Mouse (Mus musculus): ENCODE data around the gene Bicd2. TPM values are rescaled to one million over a fixed set of nuclear protein-coding genes. Genes with fewer than 3 reads are reported as not detected.
"Not testable (repeated sequence)": the region's sequence is repeated elsewhere in the genome, so short reads cannot be mapped to it uniquely, and the experiment has no call there.

Bicd2 gene
- total RNA-seq, 4 experiments from 2014 or later, result 40.2 to 45.5 (median 43.1) TPM

DNA sequence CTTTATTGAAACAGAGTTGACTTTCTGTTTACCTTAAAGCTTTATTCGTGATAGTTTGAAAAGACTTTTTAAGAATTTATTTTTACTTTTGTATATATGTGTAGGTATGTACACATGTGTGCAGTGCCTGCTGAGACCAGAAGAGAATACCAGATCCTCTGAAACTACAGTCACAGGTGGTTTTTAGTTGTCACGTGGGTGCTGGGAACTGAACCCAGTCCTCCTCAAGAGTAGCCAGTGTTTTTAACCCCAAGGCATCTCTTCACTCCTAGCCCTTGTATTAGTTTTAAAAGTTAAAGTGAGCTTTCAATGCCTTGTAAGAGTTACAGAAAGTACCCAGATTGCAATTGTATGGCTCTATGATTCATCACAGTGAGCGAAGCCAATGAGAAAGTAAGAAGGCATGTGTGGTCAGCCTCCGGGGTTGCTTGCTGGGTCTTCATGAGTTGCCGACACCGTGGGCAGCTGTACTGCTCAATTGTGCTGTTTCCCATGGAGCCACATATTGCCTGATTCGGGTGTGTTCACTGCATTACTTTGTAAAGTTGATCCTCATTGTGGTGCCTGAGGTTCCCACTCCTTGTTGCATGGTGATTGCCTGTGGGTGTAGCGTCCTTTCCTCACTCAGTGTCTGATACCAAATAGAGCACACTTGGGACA, 16.1 kb downstream of the Bicd2 start:
- no peak for DNase-seq (ENCODE audit: low spot score in 2 of 2)

DNA sequence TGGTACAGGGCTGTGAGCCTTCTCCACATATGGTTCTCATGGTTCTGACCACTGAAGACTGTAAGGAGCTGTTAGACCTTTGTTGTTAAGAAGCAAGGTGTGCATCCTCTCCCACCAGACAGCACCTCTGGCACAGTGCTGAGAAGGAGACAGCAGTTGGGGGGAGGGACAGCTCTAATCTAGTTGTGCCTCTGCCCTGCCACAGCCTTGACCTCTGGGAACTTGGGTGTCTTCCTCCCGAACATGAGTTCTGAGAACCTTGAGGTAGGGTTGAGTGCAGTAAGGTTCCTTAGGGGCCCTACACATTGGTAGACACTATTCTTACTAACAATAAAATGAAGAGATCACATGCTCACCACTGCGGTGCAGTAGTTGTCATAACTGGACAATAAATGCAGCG, 16.8 kb downstream of the Bicd2 start:
- DNase-seq (ENCODE audit: low spot score in 2 of 2), result no peak

DNA sequence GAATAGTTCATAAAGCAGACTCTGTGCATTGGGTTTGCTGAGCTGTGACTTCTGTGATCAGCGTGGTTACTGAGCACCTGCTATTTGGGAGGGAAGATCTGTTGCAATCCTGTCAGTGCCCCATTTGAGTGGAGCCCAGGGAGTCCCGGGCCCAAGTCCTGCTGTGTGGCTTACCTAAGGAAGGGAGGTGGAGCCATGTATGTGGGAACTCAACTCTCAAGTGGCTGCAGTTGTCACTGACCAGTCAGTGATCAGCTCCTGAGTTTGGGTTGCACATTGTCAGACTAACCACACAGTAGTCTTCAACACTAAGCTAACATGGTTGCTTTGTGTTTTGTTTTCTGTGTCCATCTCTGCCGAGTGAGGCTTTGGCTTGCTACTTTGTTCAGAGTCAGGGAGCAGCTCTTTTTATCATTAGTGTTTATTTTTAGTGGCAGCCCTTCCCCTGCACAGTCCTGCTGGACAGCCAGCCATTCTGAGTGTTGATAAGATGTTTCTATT, 19.6 kb downstream of the Bicd2 start:
- no peak for DNase-seq (ENCODE audit: low spot score in 2 of 2)

DNA sequence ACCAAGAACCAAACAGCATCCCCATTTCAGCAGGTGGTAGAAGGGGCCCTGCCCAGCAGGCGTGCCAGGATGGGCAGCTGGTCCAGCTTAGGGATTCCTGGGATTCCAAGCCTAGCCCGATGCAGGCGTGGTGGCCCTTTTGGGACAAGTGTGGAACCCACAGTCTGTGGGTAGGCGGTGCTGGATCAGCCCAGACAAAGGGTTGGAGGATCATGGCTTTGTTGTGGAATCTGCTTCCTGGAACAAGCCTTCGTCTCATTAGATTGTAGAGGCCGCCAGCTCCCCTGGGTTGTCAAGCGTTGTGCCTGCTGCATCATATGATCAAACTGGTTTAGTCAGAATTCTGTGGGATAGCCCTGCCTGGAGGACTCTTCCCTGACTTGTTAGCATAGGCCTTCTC, 21.0 kb downstream of the Bicd2 start:
- DNase-seq (ENCODE audit: low spot score in 2 of 2), result no peak

DNA sequence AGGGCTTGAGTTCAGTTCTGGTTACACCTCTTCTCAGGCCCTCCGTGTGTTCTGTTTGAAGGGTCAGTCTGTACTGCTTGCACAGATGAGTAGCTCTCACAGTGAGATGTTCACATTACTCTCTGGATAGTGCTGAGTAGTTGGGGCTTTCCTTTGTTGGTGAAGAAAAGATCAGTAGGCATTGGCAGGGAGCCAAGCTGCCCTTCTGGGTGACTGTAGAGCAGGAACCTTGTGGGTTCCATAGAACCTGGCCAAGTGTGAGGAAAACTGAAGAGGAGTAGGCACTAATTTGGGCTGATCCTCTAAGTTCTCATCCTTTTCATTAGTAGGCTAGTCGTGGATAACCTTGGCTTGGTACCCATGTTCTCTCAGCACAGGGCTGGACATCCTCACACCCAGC, 21.4 kb downstream of the Bicd2 start:
- DNase-seq (ENCODE audit: low spot score in 2 of 2), result no peak

DNA sequence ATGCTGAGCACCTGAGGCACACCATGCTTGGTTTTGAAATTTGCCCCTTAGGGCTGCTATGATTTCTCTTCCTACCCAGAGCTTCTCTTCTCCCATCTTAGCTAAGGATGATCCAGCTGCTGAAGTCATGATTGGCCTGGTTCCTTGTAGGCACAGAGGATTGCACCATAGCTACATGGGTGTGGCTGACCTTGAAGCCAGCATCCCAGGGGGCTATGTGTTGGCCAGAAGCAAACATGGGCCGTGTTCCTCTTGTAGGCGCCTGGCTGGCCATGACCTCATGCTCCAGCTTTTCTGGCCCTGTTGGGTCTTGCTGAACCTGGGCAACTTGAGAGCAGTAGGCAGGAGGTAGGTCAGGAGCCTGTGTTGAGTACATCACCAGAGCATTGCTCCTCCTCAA, 23.3 kb downstream of the Bicd2 start:
- DNase-seq (ENCODE audit: low spot score in 2 of 2), result no peak

DNA sequence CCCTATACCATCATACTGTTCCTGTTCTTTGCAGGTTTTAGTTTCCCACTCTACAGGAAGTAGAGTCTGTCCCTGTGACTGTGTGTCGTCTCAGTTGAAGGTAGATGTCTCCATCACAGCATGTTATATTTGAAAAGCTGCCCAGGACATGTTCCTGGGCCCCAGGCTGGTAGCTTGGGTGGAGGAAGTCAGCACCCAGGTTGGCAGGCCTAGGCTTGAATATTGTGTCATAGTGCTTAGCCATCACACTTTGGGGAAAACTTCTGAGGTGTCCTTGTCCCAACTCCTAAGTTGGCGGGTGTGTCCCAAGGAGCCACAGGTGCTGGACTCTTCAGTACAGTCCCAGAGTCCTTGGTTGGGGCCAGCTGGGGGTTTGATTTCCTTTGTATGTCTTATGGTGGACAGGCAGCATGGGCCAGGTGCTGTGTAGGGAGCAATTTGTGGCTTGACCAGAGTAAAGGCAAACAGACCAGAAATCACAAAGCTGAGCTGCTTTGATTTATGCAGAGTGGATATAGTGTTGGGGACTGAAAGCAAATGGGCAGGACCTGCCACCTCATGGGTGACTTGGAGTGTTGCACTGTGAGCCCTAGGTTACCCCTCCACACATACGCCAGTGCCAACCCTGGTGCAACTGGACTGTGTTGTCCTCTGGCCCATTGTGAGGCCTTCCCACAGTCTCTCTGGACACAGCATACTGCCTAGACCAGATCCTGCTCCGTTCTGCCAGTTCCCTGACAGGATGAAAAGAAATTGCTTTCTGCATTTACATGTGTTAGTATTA, 26.5 kb downstream of the Bicd2 start:
- DNase-seq (ENCODE audit: low spot score in 2 of 2), result no peak

DNA sequence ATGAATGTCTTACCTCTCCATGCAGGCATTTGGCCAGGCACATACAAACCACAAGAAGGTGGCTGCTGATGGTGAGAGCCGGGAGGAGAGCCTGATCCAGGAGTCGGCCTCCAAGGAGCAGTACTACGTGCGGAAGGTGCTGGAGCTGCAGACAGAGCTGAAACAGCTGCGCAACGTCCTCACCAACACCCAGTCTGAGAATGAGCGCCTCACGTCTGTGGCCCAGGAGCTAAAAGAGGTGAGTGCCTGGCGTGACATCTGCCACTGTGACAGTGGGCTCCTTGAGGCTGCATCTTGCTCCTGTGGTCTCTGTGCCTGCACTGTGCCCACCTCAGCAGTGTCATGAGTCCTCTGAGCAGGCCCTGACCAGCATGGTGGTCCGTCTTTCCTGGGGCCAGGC, 28.0 kb downstream of the Bicd2 start:
- DNase-seq (ENCODE audit: low spot score in 2 of 2), result no peak

DNA sequence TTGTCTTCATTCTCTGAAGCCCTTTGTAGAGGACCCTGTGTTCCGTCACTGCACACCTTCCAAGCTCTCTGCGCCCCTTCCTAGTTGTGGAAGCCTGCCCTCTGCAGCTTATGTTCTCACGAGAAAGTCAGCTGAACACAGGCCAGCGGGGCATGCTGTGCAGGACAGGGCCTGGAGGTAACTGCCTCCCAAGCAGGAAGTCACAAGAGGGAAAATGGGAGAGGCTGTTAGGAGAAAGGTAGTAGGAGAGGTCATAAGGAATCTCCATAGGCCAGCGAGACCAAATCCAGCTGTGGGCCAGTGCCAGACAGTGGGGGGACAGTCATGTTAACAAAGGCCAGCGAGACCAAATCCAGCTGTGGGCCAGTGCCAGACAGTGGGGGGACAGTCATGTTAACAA, 28.8 kb downstream of the Bicd2 start:
- not testable (repeated sequence) for DNase-seq (ENCODE audit: low spot score in 2 of 2)

DNA sequence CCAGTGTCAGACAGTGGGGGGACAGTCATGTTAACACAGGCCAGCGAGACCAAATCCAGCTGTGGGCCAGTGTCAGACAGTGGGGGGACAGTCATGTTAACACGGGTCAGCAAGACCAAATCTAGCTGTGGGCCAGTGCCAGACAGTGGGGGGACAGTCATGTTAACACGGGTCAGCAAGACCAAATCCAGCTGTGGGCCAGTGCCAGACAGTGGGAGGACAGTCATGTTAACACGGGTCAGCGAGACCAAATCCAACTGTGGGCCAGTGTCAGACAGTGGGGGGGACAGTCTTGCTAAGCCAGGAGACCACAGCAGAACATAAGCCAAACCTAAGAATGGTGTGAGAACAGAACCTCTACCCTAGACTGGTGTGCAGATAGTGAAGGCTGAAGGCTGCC, 29.5 kb downstream of the Bicd2 start:
- DNase-seq (ENCODE audit: low spot score in 2 of 2), result not testable (repeated sequence)

DNA sequence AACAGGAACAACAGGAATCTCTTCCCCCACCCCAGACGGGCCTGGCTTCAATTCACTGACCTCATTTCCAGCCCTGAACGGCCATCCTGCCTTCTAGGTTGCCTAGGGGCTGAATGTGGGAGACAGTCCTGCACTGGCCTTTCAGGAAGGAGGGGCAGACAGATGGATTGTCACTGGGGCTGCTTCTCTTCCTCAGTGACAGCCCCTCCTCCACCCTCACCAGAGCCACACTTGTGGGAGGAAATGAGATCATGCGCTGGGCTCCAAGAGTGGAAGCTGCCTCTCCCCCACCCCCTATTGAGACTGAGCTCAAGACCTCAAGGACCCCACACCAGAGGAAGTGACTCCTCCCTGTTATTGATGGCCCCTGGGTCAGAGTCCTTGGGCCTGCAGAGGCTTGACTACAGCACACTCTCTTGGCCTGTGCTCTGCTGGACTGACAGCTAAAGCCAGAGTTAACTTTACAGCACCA, 30.1 kb downstream of the Bicd2 start:
- peak; percentile 21 to 71 for DNase-seq (ENCODE audit: low spot score in 2 of 2)

DNA sequence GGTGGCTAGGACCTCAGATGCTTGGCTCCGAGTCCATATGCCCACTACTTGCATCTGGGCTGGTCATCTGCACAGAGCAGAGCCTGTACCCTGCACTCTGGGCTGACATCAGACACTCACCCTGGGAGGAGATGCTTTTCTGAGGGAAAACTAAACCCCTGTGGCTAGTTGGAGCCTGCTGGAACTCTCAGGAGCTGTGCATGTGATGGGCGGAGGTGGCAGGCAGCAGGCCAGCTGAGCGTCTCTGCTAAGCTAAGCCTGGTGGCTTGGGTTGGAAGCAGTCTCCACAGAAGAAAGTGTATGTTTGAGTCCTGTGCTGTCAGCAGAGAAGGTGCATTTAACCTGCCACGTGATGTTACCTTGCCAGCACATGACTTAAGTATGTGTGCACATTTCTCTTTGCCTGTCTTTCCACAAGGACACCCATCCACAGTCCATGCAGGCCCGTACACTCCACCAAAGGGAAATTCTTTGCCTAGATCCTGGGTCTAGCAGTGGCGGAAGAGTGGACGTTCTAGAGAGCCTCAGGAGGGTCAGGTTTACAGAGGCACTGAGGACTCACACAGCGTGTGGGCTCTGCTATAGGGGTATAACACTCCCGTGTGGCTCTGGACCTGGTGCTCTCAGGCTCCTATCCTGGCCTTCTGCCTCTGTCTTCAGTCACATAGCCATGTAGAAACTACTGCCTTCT, 31.1 kb downstream of the Bicd2 start:
- peak; percentile 34 to 69 for DNase-seq (ENCODE audit: low spot score in 2 of 2)

DNA sequence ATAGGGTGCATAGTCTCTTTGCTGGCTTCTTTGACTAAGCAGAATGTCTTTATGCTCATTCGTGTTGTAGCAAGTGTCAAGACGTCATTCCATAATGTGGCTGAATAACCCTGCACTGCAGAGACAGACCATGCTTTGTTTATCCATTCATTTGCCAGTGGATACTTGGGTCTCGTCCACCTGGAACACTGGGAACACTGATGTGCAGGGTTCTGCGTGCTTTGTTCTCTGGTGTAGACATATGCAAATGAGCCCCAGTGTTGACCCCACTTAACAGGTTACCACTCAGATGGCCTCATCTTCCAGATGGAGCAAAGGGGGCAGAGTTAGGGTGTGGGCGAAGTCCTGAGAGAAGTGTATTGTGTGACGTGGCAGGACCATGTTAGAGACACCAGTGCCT, 32.9 kb downstream of the Bicd2 start:
- DNase-seq (ENCODE audit: low spot score in 2 of 2), result no peak

DNA sequence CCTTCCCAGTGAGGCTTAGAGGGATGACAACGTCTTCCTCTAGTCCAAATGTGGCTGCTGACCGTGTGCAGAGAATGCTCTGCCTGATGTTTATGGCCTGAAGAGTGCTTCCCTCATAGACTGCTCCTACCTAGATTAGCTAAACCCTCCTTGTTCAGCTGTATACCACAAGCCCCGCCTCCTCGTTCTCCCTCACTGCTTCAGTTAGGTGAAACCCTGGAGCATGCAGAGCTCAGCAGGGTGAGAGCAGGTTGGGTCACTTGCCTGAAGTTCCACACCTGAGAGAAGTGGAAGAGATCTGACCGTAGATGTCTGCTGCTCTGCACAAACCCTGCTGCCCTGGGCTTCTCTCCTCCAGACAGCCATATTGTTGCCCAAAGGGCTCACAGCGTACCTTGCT, 33.3 kb downstream of the Bicd2 start:
- DNase-seq (ENCODE audit: low spot score in 2 of 2), result no peak

DNA sequence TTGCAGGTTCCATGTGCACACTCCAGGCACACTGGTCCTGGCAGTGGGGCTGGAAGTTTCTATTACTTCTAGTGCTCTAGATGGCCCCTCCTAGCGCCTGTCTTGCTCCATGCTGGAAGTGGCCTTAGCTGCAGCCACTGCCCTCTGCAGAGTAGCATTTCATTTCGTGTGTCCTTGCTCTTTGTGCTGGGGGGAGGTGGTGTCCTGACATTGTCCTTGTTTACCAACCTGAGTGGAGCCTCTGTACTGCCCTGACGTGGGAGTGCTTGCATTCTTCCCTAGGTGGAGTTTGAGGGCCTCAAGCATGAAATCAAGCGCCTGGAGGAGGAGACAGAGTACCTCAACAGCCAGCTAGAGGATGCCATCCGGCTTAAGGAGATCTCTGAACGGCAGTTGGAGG, 36.2 kb downstream of the Bicd2 start:
- DNase-seq (ENCODE audit: low spot score in 2 of 2), result no peak

DNA sequence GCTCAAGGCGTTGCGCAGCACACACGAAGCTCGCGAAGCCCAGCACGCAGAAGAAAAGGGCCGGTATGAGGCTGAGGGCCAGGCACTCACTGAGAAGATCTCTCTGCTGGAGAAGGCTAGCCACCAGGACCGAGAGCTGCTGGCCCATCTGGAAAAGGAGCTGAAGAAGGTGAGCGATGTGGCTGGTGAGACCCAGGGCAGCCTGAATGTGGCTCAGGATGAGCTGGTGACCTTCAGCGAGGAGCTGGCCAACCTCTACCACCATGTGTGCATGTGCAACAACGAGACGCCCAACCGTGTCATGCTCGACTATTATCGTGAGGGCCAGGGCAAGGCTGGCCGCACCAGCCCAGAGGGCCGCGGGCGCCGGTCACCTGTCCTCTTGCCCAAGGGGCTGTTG, 37.9 kb downstream of the Bicd2 start:
- no peak for DNase-seq (ENCODE audit: low spot score in 2 of 2)

DNA sequence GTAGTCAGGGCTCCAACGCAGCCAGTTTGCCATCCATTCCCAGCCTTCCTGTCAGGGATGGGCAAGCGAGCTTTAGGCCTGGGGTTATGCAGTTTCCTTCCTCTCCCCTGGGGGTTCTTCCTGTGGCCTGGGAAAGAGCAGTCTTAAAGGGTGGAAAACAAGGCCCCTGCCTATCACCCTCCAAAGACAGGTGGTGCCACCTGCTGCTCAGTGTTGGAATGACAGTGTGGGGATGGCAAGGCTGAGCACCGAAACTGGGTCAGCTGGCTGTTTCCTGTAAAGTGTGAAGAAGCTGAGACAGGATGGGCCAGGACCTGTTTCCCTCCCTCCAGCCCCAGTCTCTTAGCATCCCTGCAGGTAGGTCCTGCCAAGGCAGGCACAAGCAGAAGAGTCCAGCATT, 39.8 kb downstream of the Bicd2 start:
- DNase-seq (ENCODE audit: low spot score in 2 of 2), result peak in 1 of 2 experiments; percentile 85

DNA sequence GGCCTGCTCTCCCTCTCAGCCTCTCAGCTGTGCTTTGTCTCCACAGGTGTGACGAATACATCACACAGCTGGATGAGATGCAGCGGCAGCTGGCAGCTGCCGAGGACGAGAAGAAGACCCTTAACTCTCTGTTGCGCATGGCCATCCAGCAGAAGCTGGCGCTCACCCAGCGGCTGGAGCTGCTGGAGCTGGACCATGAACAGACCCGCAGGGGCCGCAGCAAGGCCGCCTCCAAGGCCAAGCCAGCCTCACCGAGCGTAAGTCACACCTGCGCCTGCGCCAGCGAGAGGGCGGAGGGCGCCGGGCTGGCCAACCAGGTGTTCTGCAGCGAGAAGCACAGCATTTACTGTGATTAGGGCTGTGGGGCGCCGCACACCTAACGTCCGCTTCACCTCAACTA, 41.6 kb downstream of the Bicd2 start:
- no peak for DNase-seq (ENCODE audit: low spot score in 2 of 2)

DNA sequence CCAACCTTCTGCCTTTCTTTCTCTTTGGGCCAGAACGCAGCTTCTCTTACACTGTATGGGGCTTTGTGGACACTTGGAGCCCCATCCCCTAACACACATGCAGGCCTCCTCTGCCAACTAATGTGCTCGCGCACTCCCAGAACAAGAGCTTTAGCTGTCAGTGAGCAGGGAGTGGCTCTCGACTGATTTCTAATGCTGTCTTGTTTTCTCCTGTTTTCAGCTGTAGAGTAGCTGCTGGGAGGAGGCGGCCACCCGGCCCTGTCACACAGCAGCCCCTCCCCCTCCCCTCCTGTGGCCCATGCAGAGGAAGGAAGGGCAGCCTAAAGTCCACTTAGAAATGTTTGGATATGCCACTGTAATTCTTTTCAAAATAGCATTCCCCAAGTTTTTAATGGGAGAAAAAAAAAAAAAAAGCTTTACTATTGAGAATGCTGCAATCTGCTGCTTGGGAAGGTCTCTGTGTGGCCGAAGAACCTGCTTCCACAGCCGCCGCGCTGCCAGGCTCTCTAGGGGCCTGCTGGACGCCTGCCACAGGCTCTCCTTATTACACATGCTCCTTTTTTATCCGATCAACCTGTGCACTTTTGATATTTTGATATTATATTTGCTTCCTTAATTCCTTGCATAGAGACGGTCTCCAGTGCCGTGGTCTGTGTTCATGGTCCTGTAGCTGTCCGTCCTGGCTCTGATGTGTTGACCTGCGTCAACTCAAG, 43.5 kb downstream of the Bicd2 start:
- no peak for DNase-seq (ENCODE audit: low spot score in 2 of 2)

DNA sequence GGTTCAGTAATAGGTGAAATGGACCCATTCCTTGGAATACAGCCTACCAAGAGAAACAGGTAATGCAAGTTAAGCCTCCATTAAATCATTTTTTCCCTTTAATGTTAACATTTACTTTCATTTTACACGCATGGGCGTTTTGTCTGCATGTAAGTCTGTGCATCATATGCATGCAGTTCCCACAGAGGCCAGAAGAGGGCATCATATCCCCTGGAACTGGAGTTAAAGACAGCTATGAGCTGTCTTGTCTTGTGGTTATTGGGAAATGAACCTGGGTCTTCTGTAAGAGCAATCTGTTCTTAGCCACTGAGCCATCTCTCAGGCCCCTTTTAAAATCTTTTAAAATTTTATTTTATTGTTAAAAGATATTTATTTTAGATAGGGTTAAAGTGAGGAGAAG, 50.0 kb downstream of the Bicd2 start:
- DNase-seq (ENCODE audit: low spot score in 2 of 2), result no peak

DNA sequence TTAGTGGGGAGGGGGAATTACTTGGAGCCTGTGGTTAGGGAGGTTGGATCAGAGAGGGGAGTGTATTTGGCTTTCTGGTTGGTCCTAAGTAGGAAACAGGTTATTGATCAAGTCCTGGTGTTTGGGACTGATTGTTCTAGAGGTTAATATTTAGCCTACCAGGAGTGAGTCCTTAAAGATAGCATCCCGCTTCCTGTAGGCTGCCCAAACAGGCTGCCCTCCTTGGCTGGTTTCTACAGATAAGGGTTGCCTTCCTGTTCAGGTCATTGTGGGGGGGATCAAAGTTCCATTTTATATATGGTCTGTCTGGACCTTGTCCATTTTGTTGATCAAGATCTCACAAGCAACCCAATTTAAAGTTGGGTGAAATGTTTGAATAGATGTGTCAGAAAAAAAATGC, 52.2 kb downstream of the Bicd2 start:
- no peak for DNase-seq (ENCODE audit: low spot score in 2 of 2)
